Mouse (Mus musculus): ENCODE data around the gene Lmo7. TPM values are rescaled to one million over a fixed set of nuclear protein-coding genes. Genes with fewer than 3 reads are reported as not detected.

The Lmo7 gene
- polyA plus RNA-seq, 1 experiment = 164 TPM

DNA sequence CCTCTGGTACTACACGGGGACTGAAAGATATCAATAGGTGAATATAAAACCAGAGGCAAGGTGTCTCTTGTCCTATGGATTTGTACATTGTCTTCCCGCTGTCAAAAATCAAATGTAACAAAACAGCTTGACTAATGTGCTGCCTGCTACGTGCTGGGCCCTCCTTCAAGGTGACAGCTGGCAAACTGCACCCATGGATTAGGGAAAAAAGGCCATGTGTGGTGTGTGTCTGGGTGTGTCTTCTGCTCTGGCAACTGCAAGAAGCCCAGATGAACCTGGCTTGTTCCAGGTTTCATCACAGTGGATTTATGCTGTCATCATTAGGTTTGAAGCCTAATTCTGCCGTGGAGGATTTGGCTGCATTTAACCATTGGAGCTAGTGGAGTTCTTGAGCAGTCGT is 174.0 kb downstream of the Lmo7 start:
- WGBS = 49% methylated on average over 5 of the region's 5 CpGs
- H3K4me3 ChIP-seq (ENCODE audit: low read depth, low read length) = no peak overlapping the region
- TF ChIP-seq CTCF (IDR thresholded peaks at IDR 0.05; ENCODE audit: extremely low read depth, insufficient read length, insufficient replicate concordance, low read depth, low read length) (no peak), POLR2A (IDR thresholded peaks at IDR 0.05; ENCODE audit: low read depth, low read length) (no peak)

DNA sequence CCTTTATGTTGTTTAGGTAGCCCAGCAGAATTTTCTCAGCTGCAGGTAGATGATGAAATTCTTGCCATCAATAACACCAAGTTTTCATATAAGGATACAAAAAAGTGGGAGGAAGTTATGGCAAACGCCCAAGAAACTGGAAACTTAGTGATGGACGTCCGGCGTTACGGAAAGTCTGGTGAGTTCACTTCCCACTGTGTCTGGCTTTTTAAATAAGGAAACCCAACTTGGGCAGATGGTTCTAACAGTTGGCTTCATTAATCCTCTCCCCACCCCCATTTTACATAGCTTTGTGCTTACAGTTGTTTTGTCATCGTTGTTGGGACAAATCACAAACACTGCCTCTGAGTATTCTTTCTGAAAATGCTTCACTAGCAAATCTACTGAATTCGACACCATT is 182.2 kb downstream of the Lmo7 start:
- no peak overlapping the region for H3K27ac ChIP-seq (ENCODE audit: insufficient read depth, low read depth, low read length)
- WGBS = 82% methylated on average over 7 of the region's 7 CpGs
- no peaks in the 10 kb centered on the region for H3K27me3 ChIP-seq (ENCODE audit: control insufficient read depth, insufficient read depth, low read length)
- H3K36me3 ChIP-seq (ENCODE audit: control insufficient read depth, insufficient read depth, low read length) = peaks cover 31% of the 10 kb centered on the region
- H3K4me1 ChIP-seq (ENCODE audit: control insufficient read depth, insufficient read depth, insufficient read length, low read length) = no peaks in the 10 kb centered on the region
- TF ChIP-seq CTCF (IDR thresholded peaks at IDR 0.05; ENCODE audit: extremely low read depth, insufficient read length, insufficient replicate concordance, low read depth, low read length) (no peak), POLR2A (IDR thresholded peaks at IDR 0.05; ENCODE audit: low read depth, low read length) (no peak)
- no peak overlapping the region for H3K4me3 ChIP-seq (ENCODE audit: low read depth, low read length)

More for the DNA sequence above, 174.0 kb downstream of the Lmo7 start:
- Histone ChIP-seq H3K27ac (ENCODE audit: insufficient read depth, low read depth, low read length) (no peak overlapping the region), H3K4me1 (ENCODE audit: control insufficient read depth, insufficient read depth, insufficient read length, low read length) (no peaks in the 10 kb centered on the region), H3K27me3 (ENCODE audit: control insufficient read depth, insufficient read depth, low read length) (no peaks in the 10 kb centered on the region), H3K36me3 (ENCODE audit: control insufficient read depth, insufficient read depth, low read length) (peaks cover 47% of the 10 kb centered on the region)

DNA sequence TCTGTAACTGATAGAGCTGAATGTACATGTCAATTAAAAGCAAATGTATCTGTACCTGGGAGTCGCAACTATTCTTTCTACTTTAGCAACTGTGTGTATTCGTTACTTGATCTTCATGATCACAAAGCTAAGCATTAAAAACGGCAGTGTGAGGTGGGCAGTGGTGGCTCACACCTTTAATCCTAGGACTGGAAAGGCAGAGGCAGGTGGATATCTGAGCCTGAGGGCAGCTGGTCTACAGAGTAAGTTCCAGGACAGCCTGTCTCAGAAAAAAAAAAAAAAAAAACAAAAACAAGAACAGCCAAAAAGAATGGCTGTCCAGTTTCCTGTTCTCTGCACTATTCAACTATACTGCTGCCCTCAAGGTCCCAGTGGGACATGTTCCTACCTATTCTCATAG is 182.6 kb downstream of the Lmo7 start:
- Histone ChIP-seq H3K27ac (ENCODE audit: insufficient read depth, low read depth, low read length) (no peak overlapping the region), H3K4me1 (ENCODE audit: control insufficient read depth, insufficient read depth, insufficient read length, low read length) (no peaks in the 10 kb centered on the region), H3K36me3 (ENCODE audit: control insufficient read depth, insufficient read depth, low read length) (peaks cover 34% of the 10 kb centered on the region), H3K4me3 (ENCODE audit: low read depth, low read length) (no peak overlapping the region), H3K27me3 (ENCODE audit: control insufficient read depth, insufficient read depth, low read length) (no peaks in the 10 kb centered on the region)
- TF ChIP-seq POLR2A (IDR thresholded peaks at IDR 0.05; ENCODE audit: low read depth, low read length) (no peak), CTCF (IDR thresholded peaks at IDR 0.05; ENCODE audit: extremely low read depth, insufficient read length, insufficient replicate concordance, low read depth, low read length) (no peak)
- WGBS = 89% methylated on average over 3 of the region's 3 CpGs

DNA sequence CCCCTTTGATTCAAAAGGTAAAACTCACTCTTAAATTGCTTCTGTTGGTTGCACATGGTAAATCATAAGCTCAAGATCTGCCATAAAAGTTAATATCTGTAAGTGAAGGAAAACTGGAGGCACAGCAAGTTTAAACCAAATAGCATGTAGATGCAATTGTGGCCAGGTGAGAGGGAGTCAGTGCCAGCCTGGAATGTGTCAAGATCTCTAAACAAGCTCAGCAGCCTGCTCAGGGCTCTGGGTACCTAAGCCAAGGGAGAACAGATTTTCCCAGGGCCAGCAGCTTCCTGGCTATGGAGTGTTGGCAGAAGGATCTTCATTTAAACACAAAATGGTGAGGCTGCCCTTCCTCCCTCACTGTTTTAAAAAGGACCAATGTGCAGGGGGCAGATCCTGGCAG is 184.6 kb downstream of the Lmo7 start:
- H3K27ac ChIP-seq (ENCODE audit: insufficient read depth, low read depth, low read length) = no peak overlapping the region
- TF ChIP-seq POLR2A (IDR thresholded peaks at IDR 0.05; ENCODE audit: low read depth, low read length) (no peak), CTCF (IDR thresholded peaks at IDR 0.05; ENCODE audit: extremely low read depth, insufficient read length, insufficient replicate concordance, low read depth, low read length) (no peak)

DNA sequence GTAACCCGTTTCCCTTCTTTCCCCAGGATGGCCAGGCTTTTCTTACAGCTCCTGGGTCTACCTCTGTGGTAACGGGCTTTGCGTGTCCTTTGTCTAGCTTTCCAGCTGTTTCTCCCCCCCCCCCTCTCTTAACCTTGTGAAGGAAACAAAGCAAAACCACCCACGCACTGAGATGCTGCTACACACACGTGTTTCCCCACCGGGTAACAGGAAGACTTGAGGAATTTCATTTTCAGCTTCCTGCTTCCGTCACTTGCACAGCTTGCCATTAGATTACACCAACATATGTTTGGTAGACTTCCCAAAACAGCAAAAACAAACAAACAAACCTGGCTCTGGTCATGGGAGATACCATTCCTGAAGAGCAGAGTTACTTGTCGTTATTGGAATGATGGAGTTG is 186.1 kb downstream of the Lmo7 start:
- WGBS = 76% methylated on average over 8 of the region's 8 CpGs
- Histone ChIP-seq H3K27ac (ENCODE audit: insufficient read depth, low read depth, low read length) (no peak overlapping the region), H3K4me3 (ENCODE audit: low read depth, low read length) (no peak overlapping the region), H3K27me3 (ENCODE audit: control insufficient read depth, insufficient read depth, low read length) (no peaks in the 10 kb centered on the region), H3K36me3 (ENCODE audit: control insufficient read depth, insufficient read depth, low read length) (peaks cover 56% of the 10 kb centered on the region), H3K4me1 (ENCODE audit: control insufficient read depth, insufficient read depth, insufficient read length, low read length) (no peaks in the 10 kb centered on the region)
- TF ChIP-seq CTCF (IDR thresholded peaks at IDR 0.05; ENCODE audit: extremely low read depth, insufficient read length, insufficient replicate concordance, low read depth, low read length) (no peak), POLR2A (IDR thresholded peaks at IDR 0.05; ENCODE audit: low read depth, low read length) (no peak)

More for the DNA sequence above, 184.6 kb downstream of the Lmo7 start:
- no peak overlapping the region for H3K4me3 ChIP-seq (ENCODE audit: low read depth, low read length)
- H3K36me3 ChIP-seq (ENCODE audit: control insufficient read depth, insufficient read depth, low read length) = peaks cover 46% of the 10 kb centered on the region
- no peaks in the 10 kb centered on the region for H3K27me3 ChIP-seq (ENCODE audit: control insufficient read depth, insufficient read depth, low read length)
- H3K4me1 ChIP-seq (ENCODE audit: control insufficient read depth, insufficient read depth, insufficient read length, low read length) = no peaks in the 10 kb centered on the region

DNA sequence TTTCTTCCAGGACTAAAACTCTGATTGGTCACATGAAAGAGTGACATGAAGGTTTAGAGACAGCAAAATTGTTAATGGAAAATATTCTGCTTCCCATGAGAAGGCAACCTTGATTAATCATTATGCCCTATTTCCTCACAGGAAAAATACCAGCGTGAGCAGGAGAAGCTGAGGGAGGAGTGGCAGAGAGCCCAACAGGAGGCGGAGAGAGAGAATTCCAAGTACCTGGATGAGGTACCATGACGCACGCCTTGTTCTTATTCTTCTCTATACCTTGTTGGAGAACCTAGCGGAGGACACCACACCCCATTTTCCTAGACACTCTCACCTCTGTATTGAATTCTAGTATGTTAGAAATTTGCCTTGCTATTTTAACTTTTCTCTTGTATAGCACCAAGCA is 188.7 kb downstream of the Lmo7 start:
- Histone ChIP-seq H3K36me3 (ENCODE audit: control insufficient read depth, insufficient read depth, low read length) (peaks cover 57% of the 10 kb centered on the region), H3K4me1 (ENCODE audit: control insufficient read depth, insufficient read depth, insufficient read length, low read length) (no peaks in the 10 kb centered on the region), H3K27me3 (ENCODE audit: control insufficient read depth, insufficient read depth, low read length) (no peaks in the 10 kb centered on the region), H3K27ac (ENCODE audit: insufficient read depth, low read depth, low read length) (no peak overlapping the region), H3K4me3 (ENCODE audit: low read depth, low read length) (no peak overlapping the region)
- 91% methylated on average over 5 of the region's 5 CpGs for WGBS
- TF ChIP-seq POLR2A (IDR thresholded peaks at IDR 0.05; ENCODE audit: low read depth, low read length) (no peak), CTCF (IDR thresholded peaks at IDR 0.05; ENCODE audit: extremely low read depth, insufficient read length, insufficient replicate concordance, low read depth, low read length) (no peak)

DNA sequence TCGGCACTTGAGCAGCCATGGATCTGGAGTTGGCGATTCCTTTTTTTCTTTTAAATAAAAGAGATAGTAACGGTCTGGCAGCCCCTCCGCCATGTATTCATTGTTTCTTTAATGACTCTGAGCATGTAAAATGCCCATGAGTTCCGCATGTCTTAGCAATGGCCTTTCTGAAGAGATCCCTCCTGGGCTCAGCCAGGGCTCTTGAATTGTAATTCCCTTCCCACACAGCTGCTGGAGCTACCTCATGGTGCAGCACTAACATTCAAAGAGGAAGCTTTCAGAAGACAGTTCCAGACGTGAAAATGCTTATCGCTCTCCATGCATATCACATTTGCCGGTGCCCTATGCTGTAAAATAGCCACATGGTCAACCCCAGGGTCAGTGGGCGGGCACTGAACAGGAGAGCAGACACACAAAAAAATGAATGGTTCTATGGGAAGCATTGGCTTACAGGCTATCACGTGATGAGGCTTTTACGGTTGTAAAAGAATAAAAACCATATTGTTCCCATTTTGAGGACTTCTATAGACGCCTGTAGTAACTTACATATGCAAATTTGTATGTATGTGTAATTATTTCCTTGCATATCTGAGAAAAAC is 198.0 kb downstream of the Lmo7 start:
- WGBS = 84% methylated on average over 12 of the region's 12 CpGs
- H3K4me1 ChIP-seq (ENCODE audit: control insufficient read depth, insufficient read depth, insufficient read length, low read length) = no peaks in the 10 kb centered on the region; the same call in 1 of the 2 replicates
- no peak overlapping the region for H3K27ac ChIP-seq (ENCODE audit: insufficient read depth, low read depth, low read length)
- peaks cover 49% of the 10 kb centered on the region for H3K36me3 ChIP-seq (ENCODE audit: control insufficient read depth, insufficient read depth, low read length)
- H3K27me3 ChIP-seq (ENCODE audit: control insufficient read depth, insufficient read depth, low read length) = no peaks in the 10 kb centered on the region
- TF ChIP-seq CTCF (IDR thresholded peaks at IDR 0.05; ENCODE audit: extremely low read depth, insufficient read length, insufficient replicate concordance, low read depth, low read length) = no peak
- TF ChIP-seq POLR2A (IDR thresholded peaks at IDR 0.05; ENCODE audit: low read depth, low read length) = no peak
- H3K4me3 ChIP-seq (ENCODE audit: low read depth, low read length) = no peak overlapping the region
